Mouse (Mus musculus) testis, adult 10 weeks (tissue): Measurements from ENCODE around the gene Vmn1r174. TPM values are rescaled to one million over a fixed set of nuclear protein-coding genes. Genes with fewer than 3 reads are reported as not detected.

Experiments used
- polyA plus RNA-seq: library from polyadenylated mRNA; stranded (reverse); fragments of 350-450 nt; fragmentation: Illumina TruSeq; extraction: RNeasy Lipid Tissue Mini Kit (QIAGEN cat#74804); gene quantifications from one replicate; pipeline ENCODE4 v1.2.3, GENCODE M21; 2014; ENCODE audit warnings: low read depth, low replicate concordance

Vmn1r174 gene
- polyA plus RNA-seq: not detected

DNA sequence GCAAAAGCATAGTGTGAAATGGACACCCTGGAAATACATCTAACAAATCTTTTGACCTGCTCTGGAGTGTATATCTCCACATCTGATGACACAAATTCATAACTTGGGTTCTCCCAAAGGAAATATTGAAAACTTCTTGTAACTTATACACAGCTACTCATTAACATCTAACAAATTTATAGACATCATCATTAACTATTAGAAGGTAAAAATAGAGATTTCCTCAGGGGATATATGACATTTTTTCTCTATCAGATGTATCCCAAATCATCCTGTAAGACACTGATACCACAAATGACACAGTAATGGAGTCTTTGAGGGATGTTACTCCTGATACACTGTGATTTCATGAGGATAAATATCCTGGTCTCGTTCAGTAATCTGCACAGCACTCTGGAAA lies at the start of gene Vmn1r174:
Gene Vmn1r174 (plus strand): TSS at position 301 of the 400 bp plus-strand sequence.

DNA sequence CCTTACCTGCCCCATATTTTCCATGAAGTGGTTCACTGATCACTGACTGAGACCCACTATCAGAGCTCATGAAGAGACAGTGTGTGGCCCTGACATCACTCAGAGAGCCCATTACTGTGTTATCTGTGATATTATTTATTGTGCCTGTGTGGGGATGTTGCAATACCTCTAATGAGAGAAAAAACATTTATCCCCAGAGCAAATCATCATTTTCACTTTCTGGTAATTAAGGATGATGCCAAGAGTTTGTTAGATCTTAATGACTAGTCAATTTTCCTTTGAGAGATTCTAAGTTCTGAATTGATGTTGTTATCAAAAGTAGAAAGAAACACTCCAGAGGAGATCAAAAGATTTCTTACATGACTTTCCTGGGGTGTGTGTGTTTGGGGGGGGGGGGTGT lies 58.5 kb downstream of the Vmn1r174 start, which contains the start of gene Vmn1r175:
Gene Vmn1r175 (minus strand): TSS at position 101 of the 400 bp plus-strand sequence.

Other genes with a start within 250 kb of the Vmn1r174 start
- gene Vmn1r167, start 245.1 kb upstream of the Vmn1r174 start, polyA plus RNA-seq: not detected
- not detected for gene Vmn1r168, start 212.5 kb upstream of the Vmn1r174 start, polyA plus RNA-seq
- gene Vmn1r169, start 176.7 kb upstream of the Vmn1r174 start, polyA plus RNA-seq: not detected
- gene Vmn1r170, start 146.1 kb upstream of the Vmn1r174 start, polyA plus RNA-seq: not detected
- not detected for gene Vmn1r171, start 121.5 kb upstream of the Vmn1r174 start, polyA plus RNA-seq
- gene Vmn1r172, start 94.0 kb upstream of the Vmn1r174 start, polyA plus RNA-seq: not detected
- not detected for gene Vmn1r173, start 51.6 kb upstream of the Vmn1r174 start, polyA plus RNA-seq
- gene Vmn1r175, start 58.4 kb downstream of the Vmn1r174 start, polyA plus RNA-seq: not detected
- gene Vmn1r176, start 85.1 kb downstream of the Vmn1r174 start, polyA plus RNA-seq: not detected
- not detected for gene Vmn1r177, start 114.2 kb downstream of the Vmn1r174 start, polyA plus RNA-seq
- not detected for gene Vmn1r178, start 139.7 kb downstream of the Vmn1r174 start, polyA plus RNA-seq
- not detected for gene Vmn1r179, start 174.7 kb downstream of the Vmn1r174 start, polyA plus RNA-seq
- gene Vmn1r180, start 198.4 kb downstream of the Vmn1r174 start, polyA plus RNA-seq: not detected
- gene Vmn1r181, start 222.3 kb downstream of the Vmn1r174 start, polyA plus RNA-seq: 9.7 TPM
- 0.35 TPM for gene V1rd19, start 249.4 kb downstream of the Vmn1r174 start, polyA plus RNA-seq